Mouse (Mus musculus) embryonic facial prominence, embryonic 14.5 days (tissue): ENCODE results near the gene Mafk. TPM values are rescaled to one million over a fixed set of nuclear protein-coding genes. Genes with fewer than 3 reads are reported as not detected.
A peak's percentile ranks its signal among the peaks of the same experiment; 100 is the strongest.

Source experiments
- ATAC-seq: fragments of 200-750 bp; cut with Nextera tagmentation; 2 replicates; pipeline ENCODE4 v1.8.0; 2017; ENCODE audit warnings: low read depth, moderate number of reproducible peaks, moderate TSS enrichment
- DNase-seq: peaks from one replicate; pipeline ENCODE4 v3.0.0-alpha.2; 2015; ENCODE audit warnings: low spot score
- H3K27ac ChIP-seq: fragments of 300-500 bp; sonication (generic); replicated peaks from 2 replicates; pipeline ENCODE4 v1.5.1; 2014; ENCODE audit warnings: low read depth, mild to moderate bottlenecking, low read length, moderate library complexity
- H3K27me3 ChIP-seq: fragments of 300-500 bp; sonication (generic); replicated peaks from 2 replicates; pipeline ENCODE4 v1.6.1; 2014; ENCODE audit warnings: low read length; ENCODE audit not compliant: control insufficient read depth, insufficient read depth
- H3K36me3 ChIP-seq: fragments of 300-500 bp; sonication (generic); 2 replicates; pipeline ENCODE4 v1.6.1; 2014; ENCODE audit warnings: low read length, mixed read lengths; ENCODE audit not compliant: control insufficient read depth, insufficient read depth
- H3K4me1 ChIP-seq: fragments of 300-500 bp; sonication (generic); 2 replicates; pipeline ENCODE4 v1.6.1; 2014; ENCODE audit warnings: antibody characterized with exemption, low read length; ENCODE audit not compliant: control insufficient read depth, insufficient read depth
- H3K4me2 ChIP-seq: fragments of 300-500 bp; sonication (generic); 2 replicates; pipeline ENCODE4 v1.6.1; 2014; ENCODE audit warnings: low read depth, mild to moderate bottlenecking, low read length, moderate library complexity, mixed read lengths
- H3K4me3 ChIP-seq: fragments of 300-500 bp; sonication (generic); 2 replicates; pipeline ENCODE4 v1.5.1; 2014; ENCODE audit warnings: low read depth, mild to moderate bottlenecking, low read length
- H3K9ac ChIP-seq: fragments of 300-500 bp; sonication (generic); 2 replicates; pipeline ENCODE4 v1.6.1; 2014; ENCODE audit warnings: low read depth, mild to moderate bottlenecking, low read length, moderate library complexity, mixed read lengths
- H3K9me3 ChIP-seq: fragments of 300-500 bp; sonication (generic); 2 replicates; pipeline ENCODE4 v1.6.1; 2016; ENCODE audit warnings: low read length; ENCODE audit not compliant: control insufficient read depth
- WGBS: fragments of 180-500 bp; shearing (Covaris S2); extraction: QIAGEN DNeasy Blood & Tissue Kit; methylation state at CpG from one replicate; pipeline ENCODE4 v1.1.7; 2014; 5-methylcytosine and 5-hydroxymethylcytosine counted together
- polyA plus RNA-seq: library from polyadenylated mRNA; unstranded; fragments of >200 nt; fragmentation: Nextera tagmentation; extraction: Ambion mirVana; gene quantifications from 2 replicates; pipeline ENCODE4 v1.2.1, GENCODE M21; 2014

Gene Mafk
- polyA plus RNA-seq, 1 experiment from 2014 or later = 7.1 TPM

DNA sequence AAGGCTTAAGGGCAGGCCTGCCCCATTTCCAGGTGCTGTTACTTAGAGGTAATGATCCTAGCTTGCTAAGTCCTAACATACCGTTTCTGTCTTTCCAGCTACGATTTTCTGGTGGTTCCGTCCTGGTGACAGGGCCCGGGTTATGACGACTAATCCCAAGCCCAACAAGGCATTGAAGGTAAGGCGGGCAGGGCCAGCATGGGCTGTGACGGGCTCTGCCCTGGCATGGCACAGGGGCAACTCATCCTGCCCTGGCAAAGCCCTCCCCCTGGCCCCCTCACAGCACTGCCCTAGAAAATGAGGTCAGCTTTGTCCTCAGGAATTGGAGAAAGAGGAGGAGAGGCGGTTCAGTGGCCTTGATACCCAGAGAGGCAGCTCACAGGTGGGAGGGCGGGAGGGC is 7.7 kb downstream of the Mafk start:
- no peak for ATAC-seq
- no peak overlapping the region for H3K4me3 ChIP-seq
- H3K27ac ChIP-seq = no peak overlapping the region
- H3K9me3 ChIP-seq = no peaks in the 10 kb centered on the region
- DNase-seq = no peak
- H3K4me1 ChIP-seq = peaks cover 25% of the 10 kb centered on the region
- H3K27me3 ChIP-seq = no peaks in the 10 kb centered on the region
- no peak overlapping the region for H3K9ac ChIP-seq
- WGBS = 83% methylated on average over 8 of the region's 9 CpGs
- H3K36me3 ChIP-seq = peaks cover 17% of the 10 kb centered on the region
- no peak overlapping the region for H3K4me2 ChIP-seq

DNA sequence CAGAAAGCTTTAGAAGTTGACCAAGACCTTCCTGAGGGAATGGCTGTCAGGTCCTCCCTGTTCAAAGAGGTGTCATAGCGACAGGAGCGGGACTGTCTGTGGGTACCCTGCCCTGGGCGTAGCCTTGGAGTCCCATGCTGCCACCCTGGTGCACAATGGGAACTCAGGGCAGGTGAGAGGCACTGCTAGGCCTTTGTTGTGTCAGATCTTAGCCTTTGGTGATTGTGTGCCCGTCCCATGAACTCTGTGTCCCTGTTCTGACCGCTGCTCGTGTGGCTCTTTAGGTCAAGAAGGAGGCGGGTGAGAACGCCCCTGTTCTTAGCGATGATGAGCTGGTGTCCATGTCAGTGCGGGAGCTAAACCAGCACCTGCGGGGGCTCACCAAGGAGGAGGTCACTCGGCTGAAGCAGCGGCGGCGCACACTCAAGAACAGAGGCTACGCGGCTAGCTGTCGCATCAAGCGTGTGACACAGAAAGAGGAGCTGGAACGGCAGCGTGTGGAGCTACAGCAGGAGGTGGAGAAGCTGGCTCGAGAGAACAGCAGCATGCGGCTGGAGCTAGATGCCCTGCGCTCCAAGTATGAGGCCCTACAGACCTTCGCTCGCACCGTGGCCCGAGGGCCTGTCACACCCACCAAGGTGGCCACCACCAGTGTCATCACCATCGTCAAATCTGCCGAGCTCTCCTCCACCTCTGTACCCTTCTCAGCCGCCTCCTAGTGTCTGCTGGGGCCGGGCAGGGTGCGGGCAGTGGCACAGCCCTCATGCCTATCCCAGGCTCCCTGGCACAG is 8.7 kb downstream of the Mafk start:
- Histone ChIP-seq H3K9ac (no peak overlapping the region), H3K9me3 (no peaks in the 10 kb centered on the region), H3K36me3 (peaks cover 17% of the 10 kb centered on the region), H3K27ac (no peak overlapping the region), H3K4me1 (peaks cover 25% of the 10 kb centered on the region), H3K27me3 (no peaks in the 10 kb centered on the region), H3K4me2 (no peak overlapping the region), H3K4me3 (no peak overlapping the region)
- no peak for DNase-seq
- ATAC-seq = no peak
- WGBS = 92% methylated on average over 33 of the region's 33 CpGs

DNA sequence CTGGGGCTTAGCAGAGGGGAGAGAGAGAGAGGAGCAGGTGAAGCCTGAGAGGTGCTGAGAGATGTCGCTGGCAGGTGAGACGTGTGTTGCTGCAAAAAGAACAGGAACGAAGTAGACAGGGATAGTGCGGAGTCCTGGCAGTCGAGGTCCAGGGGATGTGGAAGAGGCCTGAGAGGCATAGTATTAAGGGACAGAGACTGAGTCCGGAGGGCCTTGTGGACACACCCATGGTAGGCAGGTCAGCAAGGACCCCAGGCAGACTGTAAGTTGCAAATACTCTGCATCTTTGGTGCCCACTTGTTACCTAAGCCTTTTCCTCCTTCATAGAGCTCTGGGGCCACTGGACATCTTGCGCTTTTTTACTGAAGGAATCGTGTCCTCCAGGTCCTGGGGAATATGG is 9.9 kb downstream of the Mafk start:
- no peak overlapping the region for H3K27ac ChIP-seq
- WGBS = 93% methylated on average over 8 of the region's 8 CpGs
- H3K27me3 ChIP-seq = no peaks in the 10 kb centered on the region
- H3K4me1 ChIP-seq = peaks cover 24% of the 10 kb centered on the region
- no peak overlapping the region for H3K4me3 ChIP-seq
- peaks cover 17% of the 10 kb centered on the region for H3K36me3 ChIP-seq
- H3K9ac ChIP-seq = no peak overlapping the region
- no peaks in the 10 kb centered on the region for H3K9me3 ChIP-seq
- ATAC-seq = no peak
- DNase-seq = no peak
- H3K4me2 ChIP-seq = no peak overlapping the region

DNA sequence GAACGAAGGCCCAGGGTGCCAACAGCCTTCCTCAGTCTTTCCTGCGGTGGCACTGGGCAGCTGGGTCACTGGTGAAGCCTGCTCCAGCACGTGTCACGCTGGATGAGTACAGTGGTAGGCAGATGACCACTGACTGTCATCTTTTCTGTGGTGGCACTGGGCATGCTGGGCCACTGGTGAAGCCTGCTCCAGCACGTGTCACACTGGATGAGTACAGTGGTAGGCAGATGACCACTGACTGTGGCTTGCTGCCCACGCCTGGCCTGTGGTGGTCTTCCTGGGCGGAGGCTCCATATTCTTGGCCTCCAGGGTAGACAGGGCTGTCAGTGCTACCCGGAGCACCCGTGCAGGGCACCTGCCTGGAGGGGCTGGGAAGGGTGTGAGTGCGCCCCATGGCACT is 10.6 kb downstream of the Mafk start:
- 87% methylated on average over 10 of the region's 10 CpGs for WGBS
- H3K27me3 ChIP-seq = no peaks in the 10 kb centered on the region
- H3K9ac ChIP-seq = no peak overlapping the region

GRCm38 (mm10) chr5:139803165-139803564 is 11.9 kb downstream of the Mafk start:
- DNase-seq (no peak), ATAC-seq (no peak)
- Histone ChIP-seq H3K9me3 (no peaks in the 10 kb centered on the region), H3K36me3 (peaks cover 17% of the 10 kb centered on the region), H3K27me3 (no peaks in the 10 kb centered on the region), H3K27ac (no peak overlapping the region; the same call in 1 of the 2 replicates), H3K9ac (no peak overlapping the region), H3K4me3 (no peak overlapping the region), H3K4me1 (peaks cover 4% of the 10 kb centered on the region), H3K4me2 (no peak overlapping the region)
- WGBS = 66% methylated on average over 8 of the region's 8 CpGs

More for the DNA sequence above, 10.6 kb downstream of the Mafk start:
- Histone ChIP-seq H3K4me1 (peaks cover 17% of the 10 kb centered on the region), H3K4me3 (no peak overlapping the region), H3K9me3 (no peaks in the 10 kb centered on the region), H3K36me3 (peaks cover 17% of the 10 kb centered on the region), H3K27ac (no peak overlapping the region), H3K4me2 (no peak overlapping the region)
- no peak for DNase-seq
- ATAC-seq = no peak

- ATAC-seq (peak; percentile 74), DNase-seq (peak; percentile 79)
- Histone ChIP-seq H3K4me2 (peak overlapping the region; percentile 28), H3K36me3 (peaks cover 17% of the 10 kb centered on the region), H3K27ac (no peak overlapping the region), H3K9me3 (no peaks in the 10 kb centered on the region), H3K4me1 (no peaks in the 10 kb centered on the region; the same call in 1 of the 2 replicates), H3K27me3 (no peaks in the 10 kb centered on the region), H3K9ac (peak overlapping the region; percentile 16; the same call in 1 of the 2 replicates), H3K4me3 (no peak overlapping the region)
- 8% methylated on average over 12 of the region's 12 CpGs for WGBS
These were observed 12.3 kb downstream of the Mafk start for GRCm38 (mm10) chr5:139803601-139804102.

DNA sequence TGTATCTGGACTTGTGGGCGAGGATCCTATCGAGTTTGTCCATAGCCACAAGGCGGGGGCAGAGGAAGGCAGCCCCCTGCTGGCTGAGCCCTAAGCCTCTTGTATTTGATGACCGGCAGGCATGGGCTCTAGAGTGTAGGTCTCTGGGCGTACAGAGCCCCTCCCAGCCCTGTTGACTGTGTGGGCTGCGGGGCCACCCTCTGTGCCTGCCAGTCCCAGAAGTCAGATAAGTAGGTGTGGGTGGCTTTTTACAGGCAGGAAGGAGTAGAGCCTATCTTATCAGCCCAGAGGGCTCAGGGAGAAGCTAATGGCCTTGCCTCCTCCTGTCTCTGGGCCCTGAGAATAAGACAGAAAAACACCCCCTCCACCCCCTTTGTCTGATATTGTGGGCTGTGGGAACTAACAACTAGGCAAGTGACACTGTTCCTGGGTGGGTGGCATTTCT is 12.8 kb downstream of the Mafk start:
- 0 out of 2 replicates have a peak, but pooled peaks have one; percentile 10 for ATAC-seq
- 14% methylated on average over 6 of the region's 6 CpGs for WGBS
- Histone ChIP-seq H3K36me3 (peaks cover 17% of the 10 kb centered on the region), H3K9ac (no peak overlapping the region), H3K4me2 (no peak overlapping the region; the same call in 1 of the 2 replicates), H3K4me3 (no peak overlapping the region), H3K4me1 (no peaks in the 10 kb centered on the region; the same call in 1 of the 2 replicates), H3K9me3 (no peaks in the 10 kb centered on the region), H3K27me3 (no peaks in the 10 kb centered on the region), H3K27ac (no peak overlapping the region)
- no peak for DNase-seq

GRCm38 (mm10) chr5:139804573-139805111 is 13.3 kb downstream of the Mafk start:
- H3K27ac ChIP-seq = no peak overlapping the region
- no peak overlapping the region for H3K4me2 ChIP-seq
- whole genome bisulfite sequencing = 90% methylated on average over 11 of the region's 11 CpGs
- ATAC-seq (no peak), DNase-seq (no peak)
- H3K9me3 ChIP-seq = no peaks in the 10 kb centered on the region
- no peaks in the 10 kb centered on the region; the same call in 1 of the 2 replicates for H3K4me1 ChIP-seq
- no peaks in the 10 kb centered on the region for H3K27me3 ChIP-seq
- no peak overlapping the region for H3K4me3 ChIP-seq
- peaks cover 16% of the 10 kb centered on the region for H3K36me3 ChIP-seq
- no peak overlapping the region for H3K9ac ChIP-seq
